Mouse (Mus musculus): ENCODE measurements around the gene Tmem229b. TPM values are rescaled to one million over a fixed set of nuclear protein-coding genes. Genes with fewer than 3 reads are reported as not detected.

The Tmem229b gene
- total and polyA plus RNA-seq, 3 experiments, result 13.8 to 20.5 TPM; not detected in 1

DNA sequence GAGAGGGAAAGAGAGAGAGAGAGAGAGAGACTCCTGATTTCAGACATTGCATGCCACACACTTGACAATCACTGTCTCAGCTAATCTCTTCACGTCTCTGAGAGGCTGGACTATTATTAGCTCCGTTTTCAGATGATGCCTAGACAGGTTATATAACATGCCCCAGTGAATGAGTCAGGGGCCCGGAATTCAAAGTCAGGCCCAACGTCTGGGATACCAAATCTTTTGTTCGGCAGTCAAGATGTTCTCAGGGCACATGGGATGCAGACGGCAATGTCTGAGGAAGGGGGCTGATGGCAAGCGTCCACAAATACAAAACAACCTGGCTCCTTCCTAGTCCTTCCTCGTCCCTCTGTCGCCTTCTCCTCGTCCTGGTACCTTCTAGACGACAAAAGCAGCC, 55.4 kb downstream of the Tmem229b start:
- H3K27me3 ChIP-seq (ENCODE audit: control insufficient read depth in 1 of 2, insufficient read depth in 2 of 2, low read length in 2 of 2), result no peaks in the 10 kb centered on the region; a peak in 2 of 4 replicates
- H3K4me3 ChIP-seq (ENCODE audit: control insufficient read depth in 1 of 2, insufficient read depth in 1 of 2, low read depth in 2 of 2, low read length in 2 of 2), result no peak overlapping the region
- no peaks in the 10 kb centered on the region for H3K9me3 ChIP-seq (replicated peaks; ENCODE audit: insufficient read depth, low read length)
- H3K4me1 ChIP-seq (ENCODE audit: control insufficient read depth in 1 of 2, insufficient read depth in 2 of 2, low read length in 2 of 2), result peaks cover 0 to 4% of the 10 kb centered on the region in 2 experiments; a peak in 1 of 4 replicates
- H3K79me2 ChIP-seq (ENCODE audit: control insufficient read depth, insufficient read depth, low read length, poor library complexity), result no peaks in the 10 kb centered on the region
- no peak overlapping the region for H3K27ac ChIP-seq (ENCODE audit: control insufficient read depth, low read depth, low read length)
- peaks cover 0 to 7% of the 10 kb centered on the region in 2 experiments; a peak in 2 of 4 replicates for H3K36me3 ChIP-seq (ENCODE audit: control insufficient read depth in 1 of 2, insufficient read depth in 2 of 2, low read length in 2 of 2)
- H3K9ac ChIP-seq (ENCODE audit: control insufficient read depth, low read depth, low read length, poor library complexity, severe bottlenecking), result no peak overlapping the region
- DNase-seq (ENCODE audit: low read depth, low spot score), result no peak
- no peak for TF ChIP-seq USF1 (IDR thresholded peaks at IDR 0.05; ENCODE audit: low read depth, low read length)
- TF ChIP-seq TCF12 (IDR thresholded peaks at IDR 0.05; ENCODE audit: low read depth, low read length), result no peak
- no peak for TF ChIP-seq POLR2AphosphoS2 (IDR thresholded peaks at IDR 0.05; ENCODE audit: low read length)
- TF ChIP-seq MYC (IDR thresholded peaks at IDR 0.05; ENCODE audit: low read depth, low read length), result no peak
- no peak for TF ChIP-seq MYB (IDR thresholded peaks at IDR 0.05; ENCODE audit: low read depth, low read length)
- no peak for TF ChIP-seq ZKSCAN1 (IDR thresholded peaks at IDR 0.05; ENCODE audit: low read depth, low read length)
- no peak for TF ChIP-seq CHD1 (IDR thresholded peaks at IDR 0.05; ENCODE audit: low read depth, low read length)
- TF ChIP-seq MAFK (IDR thresholded peaks at IDR 0.05; ENCODE audit: borderline replicate concordance, low read depth, low read length), result no peak
- no peak for TF ChIP-seq GABPA (IDR thresholded peaks at IDR 0.05; ENCODE audit: low read depth, low read length)
- TF ChIP-seq POLR2A (IDR thresholded peaks at IDR 0.05; ENCODE audit: control insufficient read depth in 1 of 2, insufficient read depth in 1 of 2, low read depth in 1 of 2, low read length in 2 of 2, poor library complexity in 1 of 2), result no peak
- TF ChIP-seq RAD21 (IDR thresholded peaks at IDR 0.05; ENCODE audit: low read depth, low read length), result no peak
- no peak for TF ChIP-seq NELFE (IDR thresholded peaks at IDR 0.05; ENCODE audit: low read depth, low read length)
- TF ChIP-seq E2F4 (IDR thresholded peaks at IDR 0.05; ENCODE audit: borderline replicate concordance, low read depth, low read length), result no peak
- TF ChIP-seq HCFC1 (IDR thresholded peaks at IDR 0.05; ENCODE audit: low read depth, low read length), result no peak
- no peak for TF ChIP-seq CHD2 (IDR thresholded peaks at IDR 0.05; ENCODE audit: low read length)
- TF ChIP-seq TAL1 (IDR thresholded peaks at IDR 0.05; ENCODE audit: low read length), result no peak
- no peak for TF ChIP-seq EP300 (IDR thresholded peaks at IDR 0.05; ENCODE audit: low read depth in 1 of 2, low read length in 2 of 2)
- TF ChIP-seq ETS1 (IDR thresholded peaks at IDR 0.05; ENCODE audit: low read depth, low read length), result no peak

DNA sequence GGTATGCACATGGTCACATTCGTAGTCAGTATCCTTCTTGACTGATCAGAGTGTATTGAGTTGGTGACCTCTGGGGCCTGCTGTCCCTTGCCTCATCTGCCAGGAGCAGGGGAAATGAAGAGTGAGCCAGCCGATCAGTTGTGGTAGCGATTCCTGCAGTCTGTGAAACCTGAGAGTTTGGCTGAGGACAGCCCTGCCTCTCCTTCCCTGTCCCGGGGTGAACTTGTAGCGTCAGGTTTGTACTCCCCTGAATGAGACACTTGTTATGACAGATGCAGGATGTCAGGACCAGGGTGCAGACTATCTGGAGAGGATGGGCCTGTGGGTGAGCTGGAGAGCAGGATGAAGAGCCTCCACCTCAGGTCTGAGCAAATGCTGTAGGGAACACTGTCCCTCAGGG, 59.8 kb downstream of the Tmem229b start:
- H3K4me1 ChIP-seq (ENCODE audit: control insufficient read depth in 1 of 2, insufficient read depth in 2 of 2, low read length in 2 of 2), result no peaks in the 10 kb centered on the region
- no peak overlapping the region for H3K27ac ChIP-seq (ENCODE audit: control insufficient read depth, low read depth, low read length)
- DNase-seq (ENCODE audit: low read depth, low spot score), result no peak
- H3K27me3 ChIP-seq (ENCODE audit: control insufficient read depth in 1 of 2, insufficient read depth in 2 of 2, low read length in 2 of 2), result no peaks in the 10 kb centered on the region; a peak in 2 of 4 replicates
- H3K4me3 ChIP-seq (ENCODE audit: control insufficient read depth in 1 of 2, insufficient read depth in 1 of 2, low read depth in 2 of 2, low read length in 2 of 2), result no peak overlapping the region
- no peaks in the 10 kb centered on the region for H3K9me3 ChIP-seq (replicated peaks; ENCODE audit: insufficient read depth, low read length)
- TF ChIP-seq MAZ (IDR thresholded peaks at IDR 0.05; ENCODE audit: low read depth, low read length) (no peak), GABPA (IDR thresholded peaks at IDR 0.05; ENCODE audit: low read depth, low read length) (no peak), NRF1 (IDR thresholded peaks at IDR 0.05; ENCODE audit: insufficient read depth, low read depth, low read length, poor library complexity, severe bottlenecking) (no peak), JUND (IDR thresholded peaks at IDR 0.05; ENCODE audit: low read depth, low read length) (no peak), NELFE (IDR thresholded peaks at IDR 0.05; ENCODE audit: low read depth, low read length) (no peak), POLR2AphosphoS2 (IDR thresholded peaks at IDR 0.05; ENCODE audit: low read length) (no peak), RCOR1 (IDR thresholded peaks at IDR 0.05; ENCODE audit: low read depth, low read length) (no peak), RAD21 (IDR thresholded peaks at IDR 0.05; ENCODE audit: low read depth, low read length) (no peak), UBTF (IDR thresholded peaks at IDR 0.05; ENCODE audit: borderline replicate concordance, insufficient read depth, low read depth, low read length) (no peak), CTCF (IDR thresholded peaks at IDR 0.05 in 2 of 3, conservative IDR thresholded peaks at IDR 0.05 in 1 of 3; ENCODE audit: control insufficient read depth in 1 of 3, insufficient read depth in 1 of 3, low read depth in 2 of 3, low read length in 3 of 3, poor library complexity in 1 of 3, severe bottlenecking in 1 of 3) (no peak), CHD2 (IDR thresholded peaks at IDR 0.05; ENCODE audit: low read length) (no peak), TCF12 (IDR thresholded peaks at IDR 0.05; ENCODE audit: low read depth, low read length) (no peak), SMC3 (IDR thresholded peaks at IDR 0.05; ENCODE audit: low read depth, low read length) (no peak), USF1 (IDR thresholded peaks at IDR 0.05; ENCODE audit: low read depth, low read length) (no peak), TAL1 (IDR thresholded peaks at IDR 0.05; ENCODE audit: low read length) (no peak), MEF2A (IDR thresholded peaks at IDR 0.05; ENCODE audit: extremely low read depth, insufficient replicate concordance, low read depth, low read length, poor library complexity, severe bottlenecking) (no peak), ETS1 (IDR thresholded peaks at IDR 0.05; ENCODE audit: low read depth, low read length) (no peak), MYB (IDR thresholded peaks at IDR 0.05; ENCODE audit: low read depth, low read length) (no peak)
- H3K79me2 ChIP-seq (ENCODE audit: control insufficient read depth, insufficient read depth, low read length, poor library complexity), result no peaks in the 10 kb centered on the region
- no peaks in the 10 kb centered on the region for H3K36me3 ChIP-seq (ENCODE audit: control insufficient read depth in 1 of 2, insufficient read depth in 2 of 2, low read length in 2 of 2)
- H3K9ac ChIP-seq (ENCODE audit: control insufficient read depth, low read depth, low read length, poor library complexity, severe bottlenecking), result no peak overlapping the region

All from MEL (cell line).